Mouse (Mus musculus) naive thymus-derived CD4-positive, alpha-beta T cell, adult 2 months (primary cell): ENCODE data around the gene Nkpd1.

Experiments used
- DNase-seq: peaks from one replicate; pipeline ENCODE4 v3.0.0-alpha.2; 2011; ENCODE audit warnings: low read depth

The Nkpd1 gene

DNA sequence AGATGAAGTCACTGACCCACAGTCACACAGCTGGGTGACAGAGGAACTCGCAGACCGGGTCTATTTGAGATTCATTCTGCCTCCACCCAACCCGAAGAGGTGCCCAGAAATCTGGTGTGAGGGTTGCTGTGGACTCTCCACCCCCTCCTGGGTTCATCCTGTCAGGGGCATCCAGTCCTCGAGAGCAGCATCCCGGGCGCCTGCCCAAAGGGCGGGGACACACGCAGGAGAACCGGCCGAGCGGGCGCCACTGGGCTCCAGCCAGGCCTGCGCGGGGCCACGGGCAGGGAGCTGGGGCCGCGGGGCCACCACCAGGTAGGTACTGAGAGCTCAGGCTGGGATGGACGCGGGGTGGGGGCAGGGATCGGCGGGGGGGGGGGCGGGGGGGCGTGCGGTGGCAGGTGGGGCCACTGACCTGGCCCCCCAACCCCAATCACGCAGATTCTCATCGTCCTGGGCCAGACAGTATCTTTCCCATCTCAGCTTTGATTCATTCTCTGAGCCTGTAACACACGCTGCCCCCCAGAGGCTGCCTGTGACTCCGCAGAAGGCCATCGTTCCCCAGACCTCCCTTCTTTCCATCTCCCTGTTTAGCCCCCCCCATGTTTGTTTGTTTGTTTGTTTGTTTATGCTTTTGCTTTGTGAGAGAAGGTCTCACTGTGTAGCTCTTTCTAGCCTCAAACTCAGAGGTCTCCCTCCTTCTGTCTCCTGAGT is at the start of gene Nkpd1:
Nkpd1 (plus strand) TSS at position 187 of the 714 bp plus-strand sequence.
- DNase-seq: no peak

DNA sequence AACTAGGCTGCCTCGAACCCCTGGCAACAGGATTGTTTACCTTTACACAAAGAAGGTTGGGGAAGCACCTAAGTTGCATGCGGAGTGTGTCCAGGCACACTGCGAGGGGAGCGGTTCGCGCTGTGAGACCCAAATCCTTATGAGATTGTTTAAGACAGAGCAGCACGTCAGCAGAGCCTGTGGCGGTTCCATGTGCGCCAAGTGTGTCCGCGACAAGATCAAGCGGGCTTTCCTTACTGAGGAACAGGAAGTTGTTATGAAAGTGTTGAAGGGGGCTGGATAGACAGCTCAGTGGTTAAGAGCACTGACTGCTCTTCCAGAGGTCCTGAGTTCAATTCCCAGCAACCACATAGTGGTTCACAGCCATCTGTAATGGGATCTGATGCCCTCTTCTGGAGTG is 49.4 kb upstream of the Nkpd1 start:
- DNase-seq: no peak

DNA sequence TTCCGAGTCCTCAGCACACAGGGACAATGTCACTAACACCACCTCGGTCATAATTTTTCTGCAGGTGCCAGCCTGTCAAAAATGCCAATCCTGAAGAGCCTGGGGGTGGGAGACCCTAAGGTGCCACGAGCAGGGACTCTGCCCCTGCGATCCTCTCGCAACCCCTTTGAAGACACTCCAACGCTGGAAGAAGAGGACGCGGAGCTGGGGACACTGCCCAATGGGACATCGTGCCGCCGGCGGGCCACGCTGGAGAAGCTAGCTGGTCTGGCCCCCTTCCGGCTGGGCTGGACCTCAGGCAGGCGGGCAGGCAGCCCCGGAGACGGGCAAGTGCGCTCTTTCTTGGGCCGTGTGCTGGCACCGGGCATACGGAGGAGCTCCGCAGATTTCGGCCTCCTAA is 48.2 kb upstream of the Nkpd1 start:
- no peak for DNase-seq

DNA sequence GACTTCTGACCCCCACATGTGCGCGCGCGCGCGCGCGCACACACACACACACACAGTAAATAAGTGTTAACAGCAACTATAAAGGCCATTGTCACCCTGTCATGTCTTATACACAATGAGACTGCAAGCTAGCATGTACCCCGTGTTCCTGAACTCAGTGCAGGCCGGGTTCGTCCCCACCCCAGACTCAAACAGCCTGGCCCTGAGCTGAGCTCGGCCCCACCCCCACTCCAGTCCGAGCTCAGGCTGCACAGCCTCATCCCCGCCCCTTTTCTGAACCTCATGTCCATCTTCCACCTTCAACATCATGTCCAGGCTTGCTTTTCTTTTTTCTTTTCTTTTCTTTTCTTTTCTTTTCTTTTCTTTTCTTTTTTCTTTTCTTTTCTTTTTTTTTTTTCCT is 47.3 kb upstream of the Nkpd1 start:
- no peak for DNase-seq

DNA sequence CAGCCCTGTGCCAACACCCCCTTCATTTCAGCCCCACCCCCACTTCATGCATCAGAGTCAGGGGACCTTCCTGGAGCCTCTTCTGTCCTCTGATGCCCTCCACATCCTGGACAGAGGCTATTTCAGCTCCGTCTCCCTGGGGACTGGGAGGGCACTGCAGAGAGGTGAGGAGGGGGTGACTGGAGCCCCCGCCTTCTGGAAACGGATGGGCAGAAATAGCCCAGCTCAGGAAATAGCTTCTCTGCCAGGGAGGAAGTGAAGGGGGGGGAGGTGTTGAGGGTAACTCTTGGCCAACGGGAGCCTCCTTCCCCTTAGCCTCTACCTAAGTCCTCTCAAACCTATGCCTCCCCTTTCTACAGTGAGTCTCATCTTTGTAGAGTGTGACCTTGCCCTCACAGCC is 45.2 kb upstream of the Nkpd1 start:
- peak; percentile 39 for DNase-seq

DNA sequence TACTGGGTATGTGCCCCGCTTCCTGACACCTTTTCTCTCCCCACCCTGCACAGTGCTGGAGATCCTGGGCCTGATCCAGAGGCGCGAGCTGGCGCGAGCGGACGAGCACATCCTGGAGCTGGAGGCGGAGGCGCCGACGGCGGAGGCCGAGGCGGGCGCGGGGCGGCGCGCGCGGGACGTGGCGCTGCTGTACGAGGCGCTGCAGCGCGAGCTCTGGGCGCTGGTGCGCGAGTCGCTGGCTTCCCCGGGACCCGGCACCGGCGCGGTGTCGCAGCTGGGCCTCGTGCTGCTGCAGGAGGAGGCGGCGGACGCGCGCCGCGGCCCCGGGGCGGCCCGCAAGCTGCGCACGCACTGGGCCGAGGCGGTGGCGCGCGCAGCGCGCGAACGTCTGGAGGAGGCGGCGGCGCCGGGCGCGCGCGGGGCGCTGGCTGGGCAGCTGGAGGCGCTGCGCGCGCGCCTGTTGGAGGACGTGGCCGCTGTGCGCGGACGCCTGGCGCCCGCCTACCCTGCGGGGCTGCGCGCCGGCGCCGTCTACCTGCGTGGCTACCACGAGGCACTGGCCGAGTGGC is 43.7 kb upstream of the Nkpd1 start:
- DNase-seq: peak; percentile 61

DNA sequence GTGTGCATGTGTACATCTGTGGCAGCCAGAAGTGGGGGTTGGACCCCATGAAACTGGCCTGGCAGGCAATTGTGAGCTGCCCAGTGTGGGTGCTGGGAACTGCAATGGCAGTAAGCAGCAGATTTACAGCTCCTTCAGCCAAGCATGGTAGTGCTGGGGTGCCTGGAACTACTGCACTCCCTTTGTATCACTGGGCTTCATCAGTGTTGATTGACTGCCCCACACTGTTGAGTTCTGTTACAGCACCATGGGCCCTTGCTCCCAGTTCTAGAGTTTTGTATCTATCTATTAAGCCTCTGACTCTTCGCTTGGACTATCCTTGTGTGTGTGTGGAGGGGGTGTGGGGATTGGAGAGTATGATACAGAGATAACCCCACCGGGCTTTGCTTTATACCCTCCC is 40.6 kb upstream of the Nkpd1 start:
- no peak for DNase-seq

DNA sequence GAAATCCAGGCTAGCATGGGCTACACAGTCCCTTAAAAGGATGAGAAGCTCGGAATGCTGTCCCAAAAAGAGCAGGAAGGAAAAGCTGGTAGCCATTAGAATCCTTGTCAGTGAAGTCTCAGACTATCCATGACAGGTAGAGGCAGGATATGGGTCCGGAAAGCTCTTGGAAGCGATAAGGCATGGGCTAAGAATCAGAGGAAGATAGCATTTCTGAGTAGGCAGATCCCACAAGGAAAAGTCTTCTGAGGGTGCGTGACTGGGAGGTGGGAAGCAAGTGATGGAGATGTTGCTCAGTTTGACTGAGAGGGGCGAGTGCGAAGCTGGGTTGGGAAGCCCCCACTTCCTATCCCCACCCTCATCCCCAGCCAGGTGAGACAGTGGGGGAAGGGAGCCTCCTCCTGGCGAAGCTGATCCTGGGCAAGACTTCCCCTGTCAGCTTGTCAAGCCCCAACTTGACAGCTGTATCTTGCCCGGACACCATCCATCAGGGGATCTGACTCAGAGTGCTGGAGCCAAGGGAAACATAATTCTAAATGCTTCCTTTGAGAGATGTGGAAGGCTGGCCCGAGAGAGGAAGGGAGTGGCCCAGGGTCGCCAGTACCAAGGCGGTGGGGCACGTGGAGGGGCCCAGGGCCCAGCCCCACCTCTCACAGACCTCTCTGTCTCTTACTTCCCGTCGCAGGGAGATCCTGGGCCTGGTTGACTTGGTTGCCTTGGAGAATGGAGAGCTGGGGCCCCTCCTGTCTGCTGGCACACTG is 39.8 kb upstream of the Nkpd1 start:
- DNase-seq: no peak

DNA sequence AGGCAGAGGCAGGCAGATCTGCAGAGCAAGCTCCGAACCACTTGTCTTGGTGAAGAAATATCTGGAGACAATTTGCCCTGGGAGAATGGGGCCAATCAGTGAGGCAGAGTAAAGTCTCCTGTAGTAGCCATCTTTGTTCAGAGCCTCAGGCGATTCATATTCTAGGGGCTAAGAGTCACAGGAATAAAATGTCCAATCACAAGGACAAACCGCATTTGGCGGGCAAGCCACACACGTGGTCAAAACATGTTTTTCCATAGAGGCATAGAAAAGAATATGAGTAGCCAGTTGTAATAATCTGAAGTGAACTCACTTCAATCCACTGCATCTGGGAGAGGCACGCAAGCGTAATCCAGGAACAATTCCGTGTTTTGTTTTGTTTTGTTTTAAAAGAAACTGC is 34.4 kb upstream of the Nkpd1 start:
- DNase-seq: no peak

DNA sequence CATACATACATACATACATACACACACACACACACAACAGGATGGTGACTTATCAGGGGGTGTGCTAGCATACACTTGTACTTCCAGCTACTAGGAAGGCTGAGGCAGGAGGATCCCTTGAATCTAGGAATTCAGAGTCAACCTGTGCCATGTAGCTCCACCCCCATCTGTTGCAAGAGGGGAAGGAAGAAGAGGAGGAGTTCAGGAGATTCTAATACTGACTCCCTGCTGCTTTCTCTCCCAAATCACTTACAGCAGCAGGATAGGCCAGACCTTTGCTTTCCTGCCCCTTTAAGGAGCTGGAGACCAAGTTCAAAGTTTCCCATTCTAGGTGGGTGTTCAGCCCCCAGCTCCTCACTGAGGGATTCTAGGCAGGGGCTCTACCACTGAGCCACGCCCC is 32.1 kb upstream of the Nkpd1 start:
- no peak for DNase-seq

DNA sequence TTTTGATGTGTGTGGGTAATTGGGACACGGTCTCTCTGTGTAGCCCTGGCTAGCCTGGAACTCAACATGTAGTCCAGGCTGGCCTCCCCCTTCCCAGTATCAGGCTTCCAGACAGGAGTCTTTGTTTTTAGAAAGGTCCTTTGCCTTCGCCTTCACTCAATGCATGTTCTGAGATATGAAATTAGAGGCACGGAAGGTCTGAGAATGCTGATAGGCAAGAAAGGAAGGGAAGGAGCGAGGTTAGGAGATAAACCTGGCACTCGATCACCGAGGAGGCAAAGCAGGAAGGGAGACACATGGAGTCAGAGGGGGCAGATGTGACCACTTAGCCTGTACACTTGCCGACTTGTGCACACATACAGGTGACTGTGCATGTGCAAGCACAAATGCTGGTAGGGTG is 31.1 kb upstream of the Nkpd1 start:
- DNase-seq: no peak

DNA sequence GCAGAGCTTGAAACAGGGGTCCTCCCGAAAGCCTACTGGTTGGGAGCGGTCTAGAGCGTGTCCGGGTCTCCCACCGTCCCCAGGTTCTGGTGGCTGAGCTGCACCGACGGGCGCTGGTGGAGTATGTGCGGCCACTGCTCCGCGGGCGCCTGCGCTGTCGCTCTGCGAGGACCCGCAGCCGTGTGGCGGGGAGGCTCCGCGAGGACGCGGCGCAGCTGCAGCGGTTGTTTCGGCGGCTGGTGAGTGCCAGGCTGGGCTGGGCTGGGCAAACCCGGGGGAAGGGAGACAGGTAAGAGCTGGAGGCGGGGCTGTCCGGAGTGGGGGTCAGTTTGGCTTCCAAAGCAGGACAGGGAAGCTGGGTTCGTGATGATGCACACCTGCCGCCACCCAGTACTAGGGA is 28.1 kb upstream of the Nkpd1 start:
- no peak for DNase-seq

DNA sequence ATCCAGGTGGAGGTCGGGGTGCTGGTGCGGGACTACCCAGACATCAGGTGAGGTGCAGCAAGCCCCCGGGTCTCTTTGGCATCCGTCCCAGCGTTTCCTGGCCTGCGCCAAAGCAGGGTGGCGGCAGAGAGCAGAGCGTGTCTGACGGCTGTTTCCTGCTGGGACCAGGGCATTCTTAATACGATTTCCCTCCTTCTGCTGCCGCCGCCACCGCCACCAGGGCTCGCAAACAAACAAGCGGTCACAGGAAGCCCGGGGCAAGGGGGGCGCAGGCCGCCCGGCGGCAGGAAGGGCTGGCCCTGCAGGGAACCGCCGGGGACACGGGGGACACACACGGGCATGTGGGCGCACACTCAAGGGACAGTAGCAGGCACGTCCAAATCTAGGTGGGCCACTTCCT is 25.9 kb upstream of the Nkpd1 start:
- no peak for DNase-seq

DNA sequence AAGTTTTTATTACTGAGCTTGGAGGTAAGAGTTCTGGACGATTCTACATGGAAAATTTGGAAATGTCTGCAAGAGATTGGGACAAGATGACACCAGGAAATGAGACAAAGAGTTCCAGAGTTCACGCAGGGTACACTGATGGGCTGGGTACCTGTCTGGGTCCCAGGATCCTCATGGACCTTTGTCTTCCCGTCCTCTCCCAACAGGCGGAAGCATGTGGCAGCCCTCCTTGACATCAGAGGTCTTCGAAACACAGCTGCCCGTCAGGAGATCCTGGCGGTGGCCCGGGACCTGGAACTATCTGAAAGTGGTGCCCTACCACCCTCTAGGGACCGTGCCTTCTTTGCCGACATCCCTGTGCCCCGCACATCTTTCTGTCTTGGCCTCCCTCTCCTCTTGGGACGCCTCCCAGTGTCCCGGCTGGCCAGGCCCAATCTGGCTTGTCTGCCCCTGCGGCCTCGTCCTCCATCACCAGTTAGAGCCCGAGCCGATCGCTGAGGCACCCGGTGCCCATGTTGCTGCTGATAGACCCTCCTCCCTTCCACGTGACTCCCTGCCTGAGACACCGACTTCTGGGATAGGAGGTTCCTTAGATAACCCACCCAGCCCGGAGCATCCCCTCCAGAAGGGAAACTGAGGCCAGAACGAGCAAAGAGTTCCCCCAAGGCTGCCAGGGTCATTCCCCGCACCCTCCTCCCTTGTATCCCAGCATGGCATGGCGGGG is 22.7 kb upstream of the Nkpd1 start:
- no peak for DNase-seq

DNA sequence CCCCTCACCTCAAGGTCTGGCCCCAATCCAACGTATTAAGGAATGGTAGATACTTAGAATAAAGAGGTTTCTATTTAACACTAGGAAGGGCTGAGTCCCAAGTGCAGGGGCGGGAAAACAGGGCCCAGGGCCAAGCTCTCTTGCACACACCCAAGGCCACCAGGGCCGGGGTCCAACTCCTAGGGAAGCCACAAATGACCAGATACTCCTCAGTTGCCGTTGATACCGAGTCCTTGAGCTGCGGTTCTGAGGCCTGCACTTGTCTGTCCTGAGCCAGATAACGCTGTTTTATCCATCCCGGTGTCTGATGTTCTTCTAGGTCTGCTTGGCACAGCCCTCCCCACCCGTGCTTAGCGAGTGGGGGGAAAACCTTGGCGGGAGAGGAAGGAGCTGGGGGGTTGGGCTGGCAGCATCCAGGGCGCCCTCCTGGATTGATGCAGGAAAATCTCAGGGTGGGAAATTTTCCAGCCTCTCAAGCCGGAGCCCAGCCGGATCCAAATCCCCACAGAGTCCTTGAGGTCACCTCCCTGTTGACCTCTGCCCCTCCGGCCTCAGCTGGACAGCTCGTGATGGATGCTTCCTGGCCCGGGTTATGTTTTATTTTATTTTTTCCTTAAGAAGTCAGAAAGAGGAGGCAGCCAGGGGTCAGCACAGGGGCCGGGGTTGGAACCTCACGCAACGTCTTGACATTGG is 22.0 kb upstream of the Nkpd1 start:
- DNase-seq: no peak

DNA sequence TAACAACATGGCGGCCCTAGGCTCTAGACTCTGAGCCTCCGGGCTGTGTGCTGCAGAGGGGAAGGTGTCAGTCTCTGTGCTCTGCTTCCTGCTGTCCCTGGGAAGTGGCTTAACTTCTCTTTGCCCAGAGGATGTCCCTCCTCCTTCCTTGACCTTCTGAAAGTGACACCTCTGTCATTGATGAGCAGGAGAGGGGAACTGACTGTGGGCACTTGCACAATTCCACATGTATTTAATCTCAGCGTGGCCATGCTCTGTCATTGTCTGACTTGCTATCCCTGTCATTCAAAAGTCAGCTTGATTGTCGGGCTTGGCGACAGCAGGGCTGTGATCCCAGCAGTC is 21.5 kb upstream of the Nkpd1 start:
- no peak for DNase-seq

DNA sequence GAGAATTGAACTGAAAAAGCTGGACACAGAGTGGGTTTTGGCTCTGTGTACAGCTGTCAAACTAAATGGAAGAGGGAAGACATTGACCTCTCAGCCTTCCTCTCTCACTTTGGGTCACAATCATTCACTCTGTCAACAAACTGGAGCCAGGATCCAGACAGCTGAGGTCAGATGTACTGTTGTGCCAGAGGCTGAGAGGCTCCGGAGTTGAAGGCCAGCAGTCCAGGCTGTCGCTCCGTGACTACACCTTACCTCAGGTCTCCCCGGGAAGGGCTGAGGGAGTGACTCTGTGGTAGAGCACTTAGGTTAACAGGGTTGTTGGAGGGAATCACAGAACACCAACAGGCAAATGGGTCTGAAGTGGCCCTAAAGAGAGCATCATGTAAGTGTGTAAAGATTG is 19.3 kb upstream of the Nkpd1 start:
- DNase-seq: no peak

DNA sequence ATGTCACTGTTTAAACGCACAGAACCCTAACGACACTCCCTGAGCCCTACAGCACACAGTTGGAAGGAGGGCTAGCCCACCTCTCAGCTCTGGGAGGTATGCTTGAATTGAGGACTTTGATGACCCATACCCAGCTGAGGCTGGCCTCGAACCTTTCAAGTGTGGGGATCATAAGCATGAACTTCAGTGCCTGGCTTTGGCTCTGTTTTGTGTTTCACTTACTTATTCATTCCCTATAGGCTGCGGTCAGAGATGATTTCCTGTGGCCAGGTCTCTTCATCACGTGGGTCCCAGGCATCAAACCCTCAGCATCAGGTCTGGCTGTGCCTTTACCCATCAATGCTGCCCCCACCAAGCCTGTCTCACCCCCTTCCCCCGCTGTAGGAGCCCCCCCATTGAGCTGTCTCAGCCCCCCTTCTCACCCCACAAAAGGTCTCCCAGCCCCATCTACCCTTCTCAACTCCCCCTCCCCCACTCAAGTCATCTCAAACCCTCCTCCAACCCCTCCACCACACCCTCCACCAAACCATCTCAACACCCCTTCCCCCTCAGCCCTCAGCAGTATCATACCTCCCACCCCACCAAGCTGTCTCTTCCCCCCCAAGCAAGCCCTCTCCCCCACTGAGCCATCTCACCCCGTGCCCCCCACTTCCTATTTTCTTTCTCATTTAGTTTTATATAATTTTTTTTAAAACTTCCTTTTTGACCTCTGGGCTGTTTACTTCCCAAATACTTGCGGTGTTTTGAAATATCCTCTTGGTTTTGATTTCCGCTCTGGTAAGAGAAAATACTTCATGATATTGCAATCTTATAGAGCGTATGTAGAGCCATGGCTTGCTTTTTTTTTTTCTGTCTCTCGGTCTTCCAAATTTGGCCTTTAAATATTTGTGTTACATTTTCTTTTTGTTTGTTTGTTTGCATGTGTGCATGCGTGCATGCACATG is 16.9 kb upstream of the Nkpd1 start:
- peak; percentile 14 for DNase-seq

DNA sequence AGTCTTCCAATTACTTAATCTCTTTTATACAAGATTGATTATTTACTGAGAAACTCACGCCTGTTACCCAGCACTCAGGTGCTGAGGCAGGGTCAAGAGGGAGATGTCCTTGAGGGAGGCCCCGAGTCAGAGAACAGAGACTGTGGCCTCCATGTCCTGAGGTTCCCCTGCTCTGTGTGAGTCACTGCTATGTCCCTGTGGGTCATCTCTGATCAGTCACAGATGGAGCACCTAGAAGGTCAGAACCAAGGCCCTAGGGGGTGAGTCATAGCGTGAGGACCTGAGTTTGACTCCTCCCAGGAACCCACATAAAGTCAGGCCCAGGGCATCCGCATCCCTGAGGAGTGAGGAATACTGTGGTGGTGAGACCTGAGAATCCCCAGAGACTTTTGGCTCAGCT is 16.0 kb upstream of the Nkpd1 start:
- DNase-seq: no peak

DNA sequence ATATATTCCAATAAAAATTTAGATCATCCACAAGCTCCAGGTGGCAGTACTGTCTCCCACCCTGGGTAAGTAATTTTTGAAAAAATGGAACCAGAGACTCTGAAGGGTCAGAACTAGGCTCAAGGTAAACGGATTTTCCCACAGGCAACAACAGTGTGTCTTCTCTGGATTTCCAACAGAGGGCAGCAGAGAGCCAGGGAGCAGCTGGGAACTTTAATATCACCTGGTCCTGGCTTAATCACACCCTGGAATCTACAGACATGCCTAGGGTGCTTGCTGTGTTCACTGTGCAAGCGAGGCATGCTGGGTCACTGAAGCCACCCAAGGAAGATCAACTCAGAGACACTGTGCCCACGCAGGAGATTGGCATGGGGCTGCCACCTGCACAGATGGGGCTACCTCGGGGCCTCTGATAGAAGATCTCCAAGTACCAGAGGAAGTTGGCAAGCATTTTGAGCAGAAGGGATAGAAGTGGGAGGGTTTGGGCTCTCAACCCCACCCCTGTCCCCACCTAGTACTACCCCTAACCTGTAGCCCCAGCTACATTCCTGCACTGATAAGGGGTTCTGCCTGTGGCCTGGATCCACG is 14.1 kb upstream of the Nkpd1 start:
- DNase-seq: peak; percentile 76

DNA sequence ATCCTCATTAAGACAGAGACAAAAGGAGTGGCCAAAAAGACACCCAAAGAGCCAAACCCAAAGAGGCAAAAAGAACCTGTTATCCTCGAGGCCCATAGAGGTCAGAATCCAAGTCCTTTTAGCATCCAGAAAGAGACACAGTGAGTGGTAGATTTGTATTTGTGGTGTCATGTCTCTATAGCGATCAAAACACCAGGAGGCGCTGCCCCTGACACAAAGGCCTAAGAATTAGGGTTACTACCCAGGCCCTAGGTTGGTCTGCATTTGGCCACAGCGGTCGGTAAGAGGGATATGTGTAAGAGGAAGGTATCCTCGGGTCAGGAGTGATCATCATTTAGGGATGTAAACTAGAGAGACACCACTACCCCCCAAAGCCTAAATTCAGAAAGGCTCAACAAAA is 11.3 kb upstream of the Nkpd1 start:
- DNase-seq: peak; percentile 38
